Mouse (Mus musculus) C2C12 (cell line): ENCODE measurements around the gene Nat8f5.

Experiments
- CTCF ChIP-seq: IDR thresholded peaks from one replicate; pipeline ENCODE4 v1.5.1; 2011; ENCODE audit not compliant: control insufficient read depth, insufficient read depth, insufficient read length
- FOSL1 ChIP-seq: IDR thresholded peaks from one replicate; pipeline ENCODE4 v1.8.0; 2011; ENCODE audit warnings: mild to moderate bottlenecking, low read length; ENCODE audit not compliant: poor library complexity, insufficient read depth, severe bottlenecking
- MYOG ChIP-seq: IDR thresholded peaks from one replicate; pipeline ENCODE4 v1.6.1; 2011; ENCODE audit not compliant: control insufficient read depth, insufficient read length; ENCODE audit errors: extremely low read depth

DNA sequence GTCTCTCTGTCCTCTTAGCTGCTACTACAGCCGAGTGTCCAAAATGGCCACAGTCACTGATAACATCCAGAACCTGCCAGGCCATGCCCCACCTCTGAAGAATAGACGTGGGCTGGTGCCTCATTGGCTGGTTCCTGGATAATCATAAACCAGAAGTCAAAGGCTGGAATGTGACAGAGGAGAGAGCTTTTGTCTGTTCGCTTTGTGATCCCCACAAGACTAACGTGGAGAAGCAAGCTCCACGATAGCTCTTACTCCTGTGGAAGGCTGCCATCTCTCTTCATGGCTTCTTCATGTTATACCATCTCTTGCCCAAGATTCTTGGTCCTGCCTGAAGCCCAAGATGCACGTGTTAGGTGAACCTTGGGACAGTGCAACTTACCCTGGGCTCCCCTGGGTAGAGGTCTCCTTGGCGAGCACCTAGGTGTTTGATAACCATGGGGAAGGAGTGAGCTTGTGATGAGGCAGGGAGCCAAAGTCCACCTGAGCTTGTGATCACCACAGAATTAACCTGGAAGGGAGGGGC is 11.1 kb upstream of the Nat8f5 start, which contains the start of gene Nat8:
- no peak for TF ChIP-seq CTCF
- no peak for TF ChIP-seq MYOG
- TF ChIP-seq FOSL1 = no peak
